Mouse (Mus musculus) CH12.LX (cell line): ENCODE measurements around the gene Erbb2. TPM values are rescaled to one million over a fixed set of nuclear protein-coding genes. Genes with fewer than 3 reads are reported as not detected.
A peak's percentile ranks its signal among the peaks of the same experiment; 100 is the strongest.

Experiments used
- DNase-seq: peaks from one replicate; pipeline ENCODE4 v3.0.0-alpha.2; 2013; ENCODE audit errors: extremely low read depth
- H3K27ac ChIP-seq: 2 replicates; pipeline ENCODE4 v1.5.1; 2012; ENCODE audit warnings: low read depth, mild to moderate bottlenecking, control low read depth, moderate library complexity; ENCODE audit not compliant: insufficient read depth
- H3K27me3 ChIP-seq: replicated peaks from 2 replicates; pipeline ENCODE3; 2012; ENCODE audit warnings: inconsistent platforms
- H3K36me3 ChIP-seq, 2 experiments: replicated peaks in 1 of 2; 2 replicates each; pipeline versions ENCODE3 to v1.6.1; 2012; ENCODE audit warnings: inconsistent platforms in 1 of 2, low read length in 1 of 2, mild to moderate bottlenecking in 1 of 2, mixed read lengths in 1 of 2, moderate library complexity in 1 of 2; ENCODE audit not compliant: control insufficient read depth in 1 of 2, insufficient read depth in 1 of 2
- H3K4me1 ChIP-seq, 2 experiments: 2 replicates each; pipeline ENCODE4 v1.6.1; 2012; ENCODE audit warnings: inconsistent platforms in 1 of 2, moderate library complexity in 1 of 2; ENCODE audit not compliant: insufficient read depth in 2 of 2, control insufficient read depth in 1 of 2
- H3K4me2 ChIP-seq: 2 replicates; pipeline ENCODE4 v1.6.1; 2012; ENCODE audit warnings: low read depth, mild to moderate bottlenecking, control low read depth; ENCODE audit not compliant: poor library complexity, insufficient read depth, severe bottlenecking
- H3K4me3 ChIP-seq, 3 experiments: fragments of 150-350 bp in 1 of 3; sonication (generic) in 1 of 3; replicated peaks in 1 of 3; 2 replicates each; pipeline versions ENCODE3 to v1.5.1; 2011 to 2012; ENCODE audit warnings: low read depth in 2 of 3, low read length in 2 of 3, mild to moderate bottlenecking in 2 of 3, moderate library complexity in 2 of 3, control low read depth in 1 of 3, improper control_type of control experiment in 1 of 3, inconsistent platforms in 1 of 3, mixed read lengths in 1 of 3; ENCODE audit not compliant: poor library complexity in 1 of 3
- H3K79me2 ChIP-seq: replicated peaks from 2 replicates; pipeline ENCODE4 v1.6.1; 2012; ENCODE audit warnings: mild to moderate bottlenecking, moderate library complexity; ENCODE audit not compliant: control insufficient read depth, poor library complexity, insufficient read depth, severe bottlenecking; ENCODE audit errors: extremely low read depth
- H3K9ac ChIP-seq: 2 replicates; pipeline ENCODE4 v1.6.1; 2012; ENCODE audit warnings: low read depth, mild to moderate bottlenecking, control low read depth, moderate library complexity; ENCODE audit not compliant: insufficient read depth
- H3K9me3 ChIP-seq: replicated peaks from 2 replicates; pipeline ENCODE3; 2012; ENCODE audit warnings: low read length, inconsistent platforms, mixed read lengths
- CHD2 ChIP-seq: IDR thresholded peaks from 2 replicates; pipeline ENCODE4 v1.6.1; 2011; ENCODE audit warnings: low read length, improper control_type of control experiment
- E2F4 ChIP-seq: IDR thresholded peaks from 2 replicates; pipeline ENCODE4 v1.6.1; 2011; ENCODE audit warnings: low read depth, low read length, improper control_type of control experiment; ENCODE audit not compliant: insufficient replicate concordance
- EP300 ChIP-seq: IDR thresholded peaks from 2 replicates; pipeline ENCODE4 v1.6.1; 2011; ENCODE audit warnings: low read length, improper control_type of control experiment
- HCFC1 ChIP-seq: IDR thresholded peaks from 2 replicates; pipeline ENCODE4 v1.6.1; 2012; ENCODE audit warnings: low read depth, mild to moderate bottlenecking, inconsistent platforms, low read length, improper control_type of control experiment
- JUND ChIP-seq: conservative IDR thresholded peaks from 2 replicates; pipeline ENCODE4 v1.6.1; 2011; ENCODE audit warnings: low read depth, low read length, improper control_type of control experiment
- MAFK ChIP-seq: IDR thresholded peaks from 2 replicates; pipeline ENCODE4 v1.6.1; 2011; ENCODE audit warnings: low read length, improper control_type of control experiment; ENCODE audit not compliant: insufficient replicate concordance
- MAX ChIP-seq: IDR thresholded peaks from 2 replicates; pipeline ENCODE4 v1.6.1; 2011; ENCODE audit warnings: low read length, improper control_type of control experiment
- MAZ ChIP-seq: IDR thresholded peaks from 2 replicates; pipeline ENCODE4 v1.6.1; 2012; ENCODE audit warnings: low read depth, mild to moderate bottlenecking, inconsistent platforms, low read length, improper control_type of control experiment, moderate library complexity
- MEF2A ChIP-seq: IDR thresholded peaks from 2 replicates; pipeline ENCODE4 v1.6.1; 2014; ENCODE audit warnings: low read depth, mild to moderate bottlenecking, inconsistent platforms, low read length, improper control_type of control experiment, borderline replicate concordance
- MXI1 ChIP-seq: IDR thresholded peaks from 2 replicates; pipeline ENCODE4 v1.6.1; 2011; ENCODE audit warnings: mild to moderate bottlenecking, low read depth, low read length, improper control_type of control experiment
- MYC ChIP-seq: IDR thresholded peaks from 2 replicates; pipeline ENCODE4 v1.6.1; 2011; ENCODE audit warnings: low read depth, mild to moderate bottlenecking, improper control_type of control experiment, low read length
- NELFE ChIP-seq: IDR thresholded peaks from 2 replicates; pipeline ENCODE4 v1.6.1; 2011; ENCODE audit warnings: low read depth, low read length, improper control_type of control experiment
- NRF1 ChIP-seq: IDR thresholded peaks from 2 replicates; pipeline ENCODE4 v1.6.1; 2014; ENCODE audit warnings: low read depth, mild to moderate bottlenecking, inconsistent platforms, low read length, improper control_type of control experiment, moderate library complexity
- PAX5 ChIP-seq: IDR thresholded peaks from 2 replicates; pipeline ENCODE4 v1.6.1; 2012; ENCODE audit warnings: low read length, inconsistent platforms, mixed read lengths
- POLR2A ChIP-seq: IDR thresholded peaks from 2 replicates; pipeline ENCODE4 v1.6.1; 2011; ENCODE audit warnings: low read depth, mild to moderate bottlenecking, improper control_type of control experiment, low read length
- POLR2AphosphoS2 ChIP-seq: IDR thresholded peaks from 2 replicates; pipeline ENCODE4 v1.6.1; 2011; ENCODE audit warnings: low read depth, low read length, improper control_type of control experiment
- RAD21 ChIP-seq: IDR thresholded peaks from 2 replicates; pipeline ENCODE4 v1.6.1; 2011; ENCODE audit warnings: low read depth, mild to moderate bottlenecking, low read length, improper control_type of control experiment, moderate library complexity
- SIN3A ChIP-seq: IDR thresholded peaks from 2 replicates; pipeline ENCODE4 v1.6.1; 2012; ENCODE audit warnings: low read length, improper control_type of control experiment, inconsistent platforms
- TBP ChIP-seq: conservative IDR thresholded peaks from 2 replicates; pipeline ENCODE4 v1.6.1; 2011; ENCODE audit warnings: low read depth, low read length, improper control_type of control experiment
- UBTF ChIP-seq: IDR thresholded peaks from 2 replicates; pipeline ENCODE4 v1.6.1; 2012; ENCODE audit warnings: low read depth, mild to moderate bottlenecking, inconsistent platforms, low read length, improper control_type of control experiment, moderate library complexity
- USF2 ChIP-seq: conservative IDR thresholded peaks from 2 replicates; pipeline ENCODE4 v1.6.1; 2011; ENCODE audit warnings: low read depth, low read length, improper control_type of control experiment
- ZC3H11A ChIP-seq: IDR thresholded peaks from 2 replicates; pipeline ENCODE4 v1.6.1; 2012; ENCODE audit warnings: low read depth, mild to moderate bottlenecking, inconsistent platforms, low read length, improper control_type of control experiment
- ZKSCAN1 ChIP-seq: IDR thresholded peaks from 2 replicates; pipeline ENCODE4 v1.6.1; 2012; ENCODE audit warnings: low read depth, inconsistent platforms, low read length, improper control_type of control experiment, borderline replicate concordance
- ZMIZ1 ChIP-seq: IDR thresholded peaks from 2 replicates; pipeline ENCODE4 v1.6.1; 2012; ENCODE audit warnings: low read depth, mild to moderate bottlenecking, inconsistent platforms, low read length, improper control_type of control experiment
- ZNF384 ChIP-seq: IDR thresholded peaks from 2 replicates; pipeline ENCODE4 v1.6.1; 2012; ENCODE audit warnings: low read depth, low read length, improper control_type of control experiment, inconsistent platforms
- dilution Hi-C: fragments of 300-500 bp; cut with MboI; formaldehyde crosslinking; loops from 2 replicates; pipeline ENCODE4 v1.14.3; 2020; ENCODE audit warnings: low sequenced_read_pairs; ENCODE audit not compliant: extremely low pct_unique_long_range_greater_than_20kb, extremely low pct_ligation_motif_present
- in situ Hi-C: fragments of 300-500 bp; cut with MboI; formaldehyde crosslinking; loops from 3 replicates; pipeline ENCODE4 v1.14.3; 2019; ENCODE audit warnings: low sequenced_read_pairs, low pct_ligation_motif_present, low pct_unique_long_range_greater_than_20kb, mixed read lengths
- polyA plus RNA-seq: library from polyadenylated mRNA; unstranded; fragments of >175 nt; gene quantifications from 2 replicates; pipeline ENCODE4 v1.2.1, GENCODE M21; 2012; ENCODE audit warnings: low read depth; ENCODE audit not compliant: insufficient read length
- total RNA-seq, 2 experiments: library from RNA; depleted of rRNA; stranded (reverse); fragments of 300-350 nt in 1 of 2; fragments of >200 nt in 1 of 2; gene quantifications; 2 replicates each; pipeline ENCODE4 v1.2.3; 2012 to 2014

Gene Erbb2
- total and polyA plus RNA-seq, 3 experiments: 0.06 to 0.17 TPM; not detected in 1

DNA sequence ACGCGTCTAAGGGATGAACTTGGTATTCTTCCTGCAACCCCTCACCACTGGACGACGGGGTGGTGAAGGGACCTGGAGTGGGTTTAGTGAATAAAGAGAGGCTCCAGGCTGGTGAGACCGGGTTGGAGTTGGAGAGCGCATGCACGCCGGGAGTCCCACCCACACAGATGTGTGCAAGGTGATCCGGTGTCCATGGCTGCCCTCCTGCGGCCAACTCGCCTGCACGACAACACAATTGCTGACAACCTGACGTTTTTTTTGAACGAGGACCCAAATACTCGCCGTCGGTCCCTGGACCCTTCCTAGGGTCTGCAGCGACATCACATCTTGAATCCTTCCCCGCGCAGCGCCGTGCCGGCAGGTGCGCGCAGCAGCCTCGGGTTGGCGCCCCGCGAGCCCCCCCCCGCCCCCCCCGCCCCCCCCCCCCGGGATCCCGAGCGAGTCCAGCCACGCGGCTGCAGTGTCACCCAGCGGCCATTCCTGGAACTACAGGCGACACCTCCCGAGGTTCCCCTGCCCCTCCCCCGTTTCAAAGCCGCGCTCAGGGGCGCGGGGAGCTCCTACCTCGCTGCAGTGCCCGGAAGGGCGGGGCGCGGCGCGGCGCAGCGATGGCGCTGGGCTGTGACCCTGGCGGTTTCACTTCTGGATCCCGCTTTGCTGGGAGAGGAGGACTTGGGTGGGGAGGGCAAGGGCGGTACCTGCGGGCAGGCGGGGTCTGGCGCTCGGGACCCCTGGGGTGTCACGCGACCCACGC is 45.3 kb downstream of the Erbb2 start (continued):
- peak; percentile 82 for TF ChIP-seq ZNF384
- TF ChIP-seq MYC: peak; percentile 77
- no peak; the same call in 1 of the 2 replicates for TF ChIP-seq USF2
- peak; percentile 76 for TF ChIP-seq RAD21
- no peak for TF ChIP-seq PAX5
- TF ChIP-seq JUND: 0 out of 2 replicates have a peak, but pooled peaks have one; percentile 15
- TF ChIP-seq MAZ: peak; percentile 100
- peak; percentile 75 for TF ChIP-seq NELFE
- TF ChIP-seq CHD2: peak; percentile 95
- TF ChIP-seq TBP: peak; percentile 68
- peak; percentile 80 for TF ChIP-seq MEF2A
- peak; percentile 21; the same call in 1 of the 2 replicates for TF ChIP-seq MAFK
- TF ChIP-seq ZKSCAN1: no peak
- TF ChIP-seq HCFC1: peak; percentile 35
- peak; percentile 58 for TF ChIP-seq POLR2A
- peak; percentile 51 for TF ChIP-seq EP300
- TF ChIP-seq E2F4: 0 out of 2 replicates have a peak, but pooled peaks have one; percentile 55
- TF ChIP-seq SIN3A: peak; percentile 97
- TF ChIP-seq ZC3H11A: no peak

DNA sequence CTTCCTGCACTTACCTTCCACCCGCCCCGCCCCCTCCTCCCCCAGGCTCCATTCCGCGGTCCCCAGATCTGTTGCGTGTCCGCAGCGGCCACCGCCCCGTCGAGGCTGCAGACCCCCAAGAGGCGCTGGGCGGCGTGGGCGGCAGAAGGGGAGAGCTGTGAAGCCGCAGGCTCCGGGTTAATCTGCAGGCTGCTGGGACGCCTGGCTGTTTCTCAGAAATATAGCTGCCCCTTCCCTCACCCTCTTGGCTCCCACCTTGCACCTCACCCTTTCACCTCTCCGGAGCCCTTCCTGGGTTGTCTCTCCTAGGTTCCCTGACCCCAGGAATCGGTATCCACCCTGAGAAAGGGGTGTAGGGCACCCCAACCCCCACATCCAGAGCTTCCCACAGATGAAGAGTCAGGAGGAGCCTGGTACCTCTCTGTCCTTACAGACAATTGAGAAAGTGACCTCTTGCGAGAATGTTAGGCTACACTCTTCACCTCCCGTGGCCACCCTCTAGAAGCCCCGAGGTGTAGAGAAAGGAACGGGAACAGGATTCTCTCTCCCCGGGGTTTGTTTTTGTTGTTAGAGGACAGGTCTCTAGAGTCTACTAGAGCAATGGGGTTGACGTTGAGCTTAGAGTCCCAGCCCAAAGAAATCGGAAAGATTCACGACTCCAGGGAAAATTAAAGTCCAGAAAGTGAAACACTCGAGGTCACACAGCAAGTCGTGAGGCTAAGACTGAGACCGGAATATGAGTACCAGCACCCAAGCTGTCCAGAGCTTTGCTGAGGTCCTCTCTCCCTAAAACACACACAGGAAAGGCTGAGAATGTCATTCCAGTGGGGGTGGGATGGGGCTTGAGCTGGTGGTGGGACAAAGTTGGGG is 46.1 kb downstream of the Erbb2 start:
- peaks cover 5% of the 10 kb centered on the region for H3K9me3 ChIP-seq
- peak overlapping the region; percentile 79 for H3K4me2 ChIP-seq
- H3K36me3 ChIP-seq: peaks cover 20 to 30% of the 10 kb centered on the region in 2 experiments
- peak; percentile 63 for DNase-seq
- no peaks in the 10 kb centered on the region for H3K27me3 ChIP-seq
- H3K9ac ChIP-seq: peak overlapping the region; percentile 93
- peak overlapping the region; percentile 98 for H3K27ac ChIP-seq
- TF ChIP-seq POLR2A (peak; percentile 39), ZC3H11A (no peak), NRF1 (no peak), UBTF (0 out of 2 replicates have a peak, but pooled peaks have one; percentile 1), MAX (no peak), POLR2AphosphoS2 (0 out of 2 replicates have a peak, but pooled peaks have one; percentile 4), MXI1 (0 out of 2 replicates have a peak, but pooled peaks have one; percentile 7), TBP (0 out of 2 replicates have a peak, but pooled peaks have one; percentile 6), ZMIZ1 (peak; percentile 62; the same call in 1 of the 2 replicates)
- dilution Hi-C loops (no loop called here), in situ Hi-C loops (no loop called here)
- H3K4me3 ChIP-seq: peak overlapping the region; percentile 45 to 67 (median 56)
- H3K4me1 ChIP-seq: peaks cover 27 to 62% of the 10 kb centered on the region in 2 experiments
- no peaks in the 10 kb centered on the region for H3K79me2 ChIP-seq
